Mouse (Mus musculus) layer of hippocampus, adult 6 months (tissue): Measurements from ENCODE around the gene Gtpbp6. TPM values are rescaled to one million over a fixed set of nuclear protein-coding genes. Genes with fewer than 3 reads are reported as not detected.

Experiments used
- long read RNA-seq, 2 experiments: library from polyadenylated mRNA; unstranded; transcript quantifications; one replicate each; pipeline ENCODE4 v2.0.0; 2019 to 2020
- polyA plus RNA-seq: library from polyadenylated mRNA; unstranded; fragments of <200 nt; fragmentation: Nextera tagmentation; gene quantifications from 2 replicates; pipeline ENCODE4 v1.2.3, GENCODE M21; 2021

The Gtpbp6 gene
- 32.6 and 39.1 TPM in 2 replicates for polyA plus RNA-seq
- long read RNA-seq, experiment 1, transcript Gtpbp6-201 (10 exons, 1,617 nt): major isoform, 6 of 56 reads
- long read RNA-seq, experiment 1, partial matches to known transcripts: 9 of 56 reads
- long read RNA-seq, experiment 1, other reads (novel, unspliced or antisense): 41 of 56 reads
- long read RNA-seq, experiment 2, transcript Gtpbp6-202 (7 exons, 1,481 nt): minor isoform, 5 of 108 reads
- long read RNA-seq, experiment 2, transcript Gtpbp6-201 (10 exons, 1,617 nt): major isoform, 23 of 108 reads
- long read RNA-seq, experiment 2, partial matches to known transcripts: 16 of 108 reads
- long read RNA-seq, experiment 2, other reads (novel, unspliced or antisense): 64 of 108 reads

GRCm38 (mm10) chr5:110107581-110108304, at the start of gene Gtpbp6:
TSS of gene Gtpbp6 (minus strand) at chr5:110108197.

GRCm38 (mm10) chr5:110135293-110136086, 27.5 kb upstream of the Gtpbp6 start, which contains the start of gene Chfr:
TSS of gene Chfr (plus strand) at chr5:110135842.

GRCm38 (mm10) chr5:110109991-110110441, 2.0 kb upstream of the Gtpbp6 start, which contains the start of gene Zfp605:
TSS of gene Zfp605 (plus strand) at chr5:110110092.

GRCm38 (mm10) chr5:110099656-110100580, 8.1 kb downstream of the Gtpbp6 start, which contains the start of gene Plcxd1:
TSS of gene Plcxd1 (plus strand) at chr5:110099969.

GRCm38 (mm10) chr5:110094030-110094846, 13.8 kb downstream of the Gtpbp6 start, which contains the start of gene Gm35315:
TSS of gene Gm35315 (minus strand) at chr5:110094420.

GRCm38 (mm10) chr5:110072413-110072812, 35.6 kb downstream of the Gtpbp6 start, which contains the start of gene Gm17655:
TSS of gene Gm17655 (minus strand) at chr5:110072513.

Other genes starting within 250 kb of the Gtpbp6 start
- gene Gm15446, start 184.8 kb downstream of the Gtpbp6 start, polyA plus RNA-seq: 9.4 and 10.8 TPM in 2 replicates
- 18.3 and 20.3 TPM in 2 replicates for gene Zfp932, start 111.7 kb downstream of the Gtpbp6 start, polyA plus RNA-seq
- gene Gm17655, start 35.7 kb downstream of the Gtpbp6 start, polyA plus RNA-seq: 1.8 and 2.5 TPM in 2 replicates
- gene Gm35315, start 13.8 kb downstream of the Gtpbp6 start, polyA plus RNA-seq: 0.14 and 0.18 TPM in 2 replicates
- 2.2 and 2.3 TPM in 2 replicates for gene Plcxd1, start 8.2 kb downstream of the Gtpbp6 start, polyA plus RNA-seq
- gene Zfp605, start 1.9 kb upstream of the Gtpbp6 start, polyA plus RNA-seq: 5.4 and 6.1 TPM in 2 replicates
- gene Chfr, start 27.6 kb upstream of the Gtpbp6 start, polyA plus RNA-seq: 12.9 and 14.5 TPM in 2 replicates
- 10.3 and 10.9 TPM in 2 replicates for gene Golga3, start 68.5 kb upstream of the Gtpbp6 start, polyA plus RNA-seq
- 10.8 and 13.0 TPM in 2 replicates for gene Ankle2, start 122.8 kb upstream of the Gtpbp6 start, polyA plus RNA-seq
- 66.1 and 70.1 TPM in 2 replicates for gene Pgam5, start 161.7 kb upstream of the Gtpbp6 start, polyA plus RNA-seq
- gene Pxmp2, start 178.0 kb upstream of the Gtpbp6 start, polyA plus RNA-seq: 24.7 and 28.2 TPM in 2 replicates
- gene Pole, start 178.1 kb upstream of the Gtpbp6 start, polyA plus RNA-seq: 0.65 and 0.82 TPM in 2 replicates
- 0.09 and 0.11 TPM in 2 replicates for gene P2rx2, start 235.0 kb upstream of the Gtpbp6 start, polyA plus RNA-seq
- not detected in 2 replicates for gene Lrcol1, start 236.5 kb upstream of the Gtpbp6 start, polyA plus RNA-seq